Mouse (Mus musculus) E14TG2a.4 (cell line): ENCODE measurements around the gene Cuzd1.

Source experiments
- CTCF ChIP-seq: conservative IDR thresholded peaks from 2 replicates; pipeline ENCODE4 v1.5.1; 2014; ENCODE audit warnings: low read length
- NANOG ChIP-seq: IDR thresholded peaks from 2 replicates; pipeline ENCODE4 v1.6.1; 2014; ENCODE audit warnings: borderline replicate concordance, low read length, mixed read lengths
- POU5F1 ChIP-seq: IDR thresholded peaks from 2 replicates; pipeline ENCODE4 v1.6.1; 2014; ENCODE audit warnings: low read length, borderline replicate concordance

- TF ChIP-seq CTCF, result no peak
- TF ChIP-seq POU5F1, result no peak
- no peak for TF ChIP-seq NANOG
Observed at GRCm38 (mm10) chr7:131303340-131303739, 18.8 kb downstream of the Cuzd1 start.
